Mouse (Mus musculus): ENCODE data around the gene Pcdh9.

Gene Pcdh9

GRCm38 (mm10) chr14:93380757-93381156 is 509.7 kb downstream of the Pcdh9 start:
- no peak for DNase-seq (ENCODE audit: low spot score)

DNA sequence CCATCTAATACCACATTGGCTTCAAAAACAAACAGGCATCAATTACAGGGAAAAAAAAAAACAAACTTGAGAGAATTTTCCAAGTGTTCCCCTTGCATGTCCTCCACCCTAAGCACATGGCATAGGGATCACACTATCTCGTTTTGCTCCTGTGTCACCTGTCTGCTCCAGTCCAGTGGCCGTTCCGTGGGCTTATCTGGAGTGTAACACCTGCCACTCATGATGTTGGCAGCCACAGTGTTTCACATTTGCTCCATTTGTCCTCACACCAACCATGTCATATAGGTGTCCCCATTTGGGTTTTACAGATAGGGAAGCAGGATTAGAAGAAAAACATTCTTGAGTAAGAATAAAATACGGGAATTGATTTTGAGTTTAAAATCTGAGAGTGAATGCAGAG is 514.3 kb downstream of the Pcdh9 start:
- DNase-seq (ENCODE audit: low spot score) = no peak

GRCm38 (mm10) chr14:93374181-93374580 is 516.3 kb downstream of the Pcdh9 start:
- no peak for DNase-seq (ENCODE audit: low spot score)

- DNase-seq (ENCODE audit: low spot score) = no peak
These were observed 536.3 kb downstream of the Pcdh9 start for GRCm38 (mm10) chr14:93354150-93354549.

DNA sequence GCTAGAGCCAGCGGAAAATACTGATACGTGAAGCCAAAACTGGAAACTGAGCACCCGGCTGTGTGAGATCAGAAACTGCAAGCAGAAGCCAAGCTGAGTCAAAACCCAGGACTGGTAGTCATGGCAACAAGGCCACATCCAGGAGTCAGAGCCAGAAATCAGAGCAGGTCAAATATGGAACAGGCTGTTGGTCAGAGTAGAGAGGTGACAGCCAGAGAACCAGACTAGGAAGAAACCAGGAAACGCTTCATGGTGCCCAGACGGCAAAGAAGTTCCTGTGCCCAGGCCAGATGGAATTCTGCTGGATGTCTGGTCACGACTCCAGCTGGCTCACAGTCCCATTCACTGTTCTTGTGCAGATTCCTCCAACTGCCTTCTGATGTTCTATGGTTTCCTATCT is 539.6 kb downstream of the Pcdh9 start:
- DNase-seq (ENCODE audit: low spot score) = peak; percentile 41

GRCm38 (mm10) chr14:93349166-93349565 is 541.3 kb downstream of the Pcdh9 start:
- DNase-seq (ENCODE audit: low spot score) = no peak

DNA sequence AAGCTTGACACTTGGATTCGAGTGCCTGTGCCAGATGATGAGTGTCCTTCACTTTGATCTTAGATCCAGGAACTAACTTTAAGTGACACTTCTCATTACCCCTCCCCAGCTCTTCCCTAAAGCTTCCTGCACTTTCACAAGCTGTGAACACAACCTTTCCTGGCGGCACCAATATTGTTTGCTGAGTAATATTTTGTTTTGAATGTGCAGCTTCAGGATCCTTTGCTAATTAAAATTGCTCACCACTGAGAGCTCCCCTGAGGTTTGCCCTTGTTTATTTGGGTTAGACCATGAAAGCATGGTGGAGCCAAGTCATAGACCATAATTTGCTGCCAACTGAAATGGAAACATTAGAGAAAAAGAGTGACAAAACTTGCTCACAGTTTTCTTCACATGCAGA is 543.4 kb downstream of the Pcdh9 start:
- DNase-seq (ENCODE audit: low spot score) = no peak

- DNase-seq (ENCODE audit: low spot score) = no peak
These were observed 547.7 kb downstream of the Pcdh9 start for GRCm38 (mm10) chr14:93342781-93343180.

GRCm38 (mm10) chr14:93341390-93341789 is 549.1 kb downstream of the Pcdh9 start:
- no peak for DNase-seq (ENCODE audit: low spot score)

DNA sequence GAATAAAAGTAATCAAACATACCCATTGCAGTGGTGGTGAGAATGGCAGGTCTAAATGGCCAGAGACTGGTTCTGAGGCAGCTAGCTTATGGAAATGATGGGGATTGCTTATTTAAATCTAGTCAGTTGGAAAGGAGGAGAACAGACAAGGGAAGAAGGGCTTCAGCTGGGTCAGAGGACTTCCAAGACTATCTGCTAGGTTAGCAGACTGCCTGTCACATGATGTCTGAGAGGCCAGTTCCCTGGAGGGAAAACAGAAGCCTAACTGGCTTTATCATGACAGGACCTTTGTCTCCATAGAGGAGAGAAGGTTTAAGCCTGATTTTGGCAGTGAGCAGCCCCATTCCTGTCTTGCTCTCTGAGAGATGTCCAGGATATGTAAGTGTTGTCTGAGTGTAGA is 561.2 kb downstream of the Pcdh9 start:
- DNase-seq (ENCODE audit: low spot score) = no peak

DNA sequence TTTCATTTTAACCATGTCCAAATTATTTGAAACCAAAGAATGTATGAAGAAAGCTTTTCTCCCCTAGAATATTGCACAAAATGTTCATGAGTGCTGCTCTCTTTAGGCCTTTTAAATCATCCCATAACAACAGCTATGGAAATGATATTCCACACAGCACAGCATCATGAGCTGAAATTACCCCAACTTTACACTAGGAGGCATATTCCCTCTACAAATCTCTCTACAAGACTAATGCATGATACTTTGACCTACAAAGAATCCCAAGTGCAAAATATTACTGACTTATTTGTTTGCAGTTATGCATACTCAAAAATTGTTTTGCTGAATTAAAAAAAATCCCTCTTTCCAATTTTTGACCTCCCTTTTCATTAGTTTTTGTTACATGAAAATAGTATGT is 573.1 kb downstream of the Pcdh9 start:
- peak; percentile 10 for DNase-seq (ENCODE audit: low spot score)

DNA sequence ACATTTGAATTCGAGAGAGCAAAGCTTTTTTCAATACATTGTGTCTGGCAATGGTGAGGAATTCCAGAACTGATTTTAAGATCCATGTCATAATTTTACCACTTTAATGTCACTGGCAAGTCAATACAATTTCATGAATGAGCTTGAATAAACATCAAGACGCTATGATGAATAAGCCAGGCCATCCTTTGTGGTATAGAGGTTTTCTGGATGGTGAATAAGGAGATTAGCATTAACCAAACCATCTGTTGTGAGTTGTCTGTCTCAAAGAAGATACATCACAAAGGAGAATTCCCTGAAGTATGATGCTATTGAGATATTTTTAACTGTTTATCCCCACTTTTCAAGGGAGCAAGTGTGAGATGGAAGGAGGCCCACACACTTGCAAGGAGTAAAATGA is 602.1 kb downstream of the Pcdh9 start:
- DNase-seq (ENCODE audit: low spot score) = no peak

DNA sequence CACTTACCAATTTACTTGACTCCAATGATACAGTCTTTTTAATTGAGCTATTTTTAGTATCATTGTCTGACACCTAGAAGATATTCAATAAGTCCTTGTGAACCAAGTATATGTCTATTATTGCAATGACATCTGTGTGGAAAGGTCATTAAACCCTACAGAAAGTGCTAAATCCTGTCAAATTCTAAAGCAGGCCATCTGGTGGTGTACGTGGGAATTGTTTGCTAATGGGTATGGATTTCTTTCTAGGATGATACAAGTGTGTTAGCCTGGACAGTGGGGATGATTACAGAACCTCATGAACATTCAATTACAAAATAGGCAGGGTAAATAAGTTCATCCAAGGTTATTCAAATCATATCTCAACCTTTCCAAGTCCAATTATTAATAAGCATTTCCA is 602.8 kb downstream of the Pcdh9 start:
- DNase-seq (ENCODE audit: low spot score) = no peak

DNA sequence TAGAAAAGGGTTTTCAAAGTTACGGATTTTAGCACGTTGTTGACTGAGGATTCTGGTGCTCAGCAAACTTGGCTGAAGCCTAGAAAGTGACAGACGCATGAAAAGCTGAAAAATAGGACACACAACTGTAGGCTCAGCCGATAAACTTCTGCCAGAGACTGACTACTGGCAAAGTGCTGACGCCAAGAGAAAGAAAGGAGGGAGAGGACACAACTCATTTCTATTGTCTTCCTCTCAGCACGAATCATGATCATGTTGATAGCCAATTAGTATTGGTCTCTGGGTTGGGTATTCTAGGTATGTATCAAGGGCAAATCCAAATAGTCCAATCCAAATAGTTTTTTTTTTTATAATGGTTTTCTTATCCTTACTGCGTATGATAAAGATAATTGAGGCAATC is 605.3 kb downstream of the Pcdh9 start:
- no peak for DNase-seq (ENCODE audit: low spot score)

DNA sequence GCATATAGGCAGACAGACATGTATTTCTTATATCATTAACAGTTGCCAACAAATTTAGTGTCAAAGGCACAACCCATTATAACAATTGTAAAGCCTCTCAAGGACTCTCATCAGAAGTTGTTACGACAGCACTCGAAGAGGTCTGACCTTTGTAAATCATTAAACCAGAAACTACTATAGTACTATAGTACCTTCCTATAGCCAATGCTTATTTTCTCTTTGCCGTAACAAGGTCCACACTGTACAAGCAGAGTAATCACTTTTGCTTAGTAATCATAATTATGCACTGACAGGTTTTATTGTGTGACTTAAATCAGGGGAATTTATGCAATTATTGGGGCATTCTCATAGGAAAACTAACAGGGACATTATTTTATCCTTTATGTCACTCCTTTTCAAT is 606.5 kb downstream of the Pcdh9 start:
- DNase-seq (ENCODE audit: low spot score) = no peak

DNA sequence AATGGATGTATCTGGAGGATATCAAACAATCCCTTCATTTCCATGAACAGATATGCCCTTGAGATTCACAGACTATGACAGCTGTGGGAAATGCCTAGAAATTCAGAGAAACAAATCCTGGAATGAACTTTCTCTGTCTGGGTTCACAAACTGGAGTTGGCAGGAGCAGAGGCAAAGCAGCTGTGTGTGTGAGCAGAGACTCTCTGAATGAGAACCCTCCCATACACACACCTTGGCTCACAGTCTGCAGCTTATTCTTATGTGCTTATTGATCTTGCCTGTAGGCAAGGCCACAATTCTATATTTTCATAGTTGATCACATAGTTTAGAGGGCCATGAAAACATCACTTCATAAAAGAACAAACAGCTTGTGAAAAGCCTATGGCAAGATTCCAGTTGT is 614.8 kb downstream of the Pcdh9 start:
- no peak for DNase-seq (ENCODE audit: low spot score)

DNA sequence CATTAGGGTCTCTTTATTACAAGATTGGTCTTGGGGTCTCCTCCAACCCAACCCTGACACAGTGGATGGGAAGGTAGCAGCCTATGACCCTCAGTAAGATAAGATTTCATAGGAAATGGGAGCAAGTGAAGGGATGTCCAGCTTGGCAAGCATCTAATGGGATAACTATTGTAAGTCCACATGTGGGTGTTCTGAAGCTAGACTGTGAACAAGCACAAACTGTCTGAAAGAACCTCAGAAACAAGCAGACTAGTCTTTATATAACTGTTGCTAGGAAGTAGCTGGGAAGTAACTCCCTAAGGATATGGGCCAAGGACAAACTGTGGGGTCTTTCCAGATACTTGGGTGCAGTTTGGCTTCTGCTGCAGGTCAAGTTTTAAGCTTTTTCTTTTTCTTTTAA is 615.7 kb downstream of the Pcdh9 start:
- no peak for DNase-seq (ENCODE audit: low spot score)

DNA sequence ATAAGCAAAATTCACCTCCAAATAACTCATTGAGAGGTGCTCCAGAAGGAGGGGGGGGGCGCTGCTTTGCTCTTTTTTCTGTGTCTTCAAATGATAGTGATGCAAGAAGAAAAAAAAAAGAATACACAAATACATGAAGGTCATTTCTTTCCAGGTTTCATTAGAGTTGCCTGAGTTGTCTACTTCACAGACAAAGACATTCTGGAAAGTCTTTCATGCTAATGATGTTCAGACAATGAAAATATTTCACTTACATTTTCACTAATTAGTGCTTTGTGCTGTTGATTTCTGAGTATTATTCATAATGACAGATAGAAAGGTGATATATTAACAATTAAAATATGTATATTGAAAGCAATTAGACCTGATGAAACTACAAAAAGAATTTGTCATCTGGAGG is 637.1 kb downstream of the Pcdh9 start:
- no peak for DNase-seq (ENCODE audit: low spot score)

GRCm38 (mm10) chr14:93240263-93240662 is 650.2 kb downstream of the Pcdh9 start:
- no peak for DNase-seq (ENCODE audit: low spot score)

DNA sequence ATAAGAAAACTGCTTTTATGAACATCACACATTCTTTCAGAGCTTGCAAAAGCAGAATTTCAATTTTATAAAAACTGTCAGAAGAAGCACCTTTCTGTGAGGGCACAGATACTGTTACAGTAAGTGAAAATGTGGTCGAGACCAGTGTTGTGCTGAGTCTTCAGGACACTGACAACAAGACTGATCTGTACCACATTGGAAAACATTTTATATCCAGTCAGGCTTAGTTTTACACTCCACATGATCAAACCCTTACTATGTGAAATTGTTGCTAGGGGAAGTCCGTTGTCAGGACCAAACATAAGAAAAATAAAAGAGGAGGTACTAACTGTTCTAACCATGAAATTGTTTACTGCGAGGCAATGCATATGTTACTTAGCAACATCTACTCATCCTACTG is 656.1 kb downstream of the Pcdh9 start:
- no peak for DNase-seq (ENCODE audit: low spot score)

GRCm38 (mm10) chr14:93233599-93233998 is 656.9 kb downstream of the Pcdh9 start:
- DNase-seq (ENCODE audit: low spot score) = no peak

DNA sequence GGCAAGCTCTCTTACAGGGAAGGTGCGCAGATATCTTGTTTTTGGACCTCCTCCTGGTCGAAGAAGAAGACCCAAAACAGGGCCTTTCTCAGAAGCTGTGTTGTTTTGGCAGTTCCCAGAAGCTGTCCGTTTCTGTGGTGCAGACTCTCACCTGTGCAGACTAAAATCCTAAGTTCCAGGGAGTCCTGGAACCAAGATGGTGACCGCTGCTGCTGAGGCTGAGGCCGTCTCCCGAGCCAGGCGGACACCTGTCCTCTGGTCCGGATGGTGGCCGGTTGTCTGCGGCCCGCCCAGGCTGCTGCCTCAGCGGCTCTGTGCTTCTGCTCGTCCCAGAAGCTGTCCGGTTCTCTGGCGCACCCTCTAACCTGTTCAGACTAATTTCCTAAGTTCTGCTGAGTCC is 675.6 kb downstream of the Pcdh9 start:
- peak; percentile 83 for DNase-seq (ENCODE audit: low spot score)

DNA sequence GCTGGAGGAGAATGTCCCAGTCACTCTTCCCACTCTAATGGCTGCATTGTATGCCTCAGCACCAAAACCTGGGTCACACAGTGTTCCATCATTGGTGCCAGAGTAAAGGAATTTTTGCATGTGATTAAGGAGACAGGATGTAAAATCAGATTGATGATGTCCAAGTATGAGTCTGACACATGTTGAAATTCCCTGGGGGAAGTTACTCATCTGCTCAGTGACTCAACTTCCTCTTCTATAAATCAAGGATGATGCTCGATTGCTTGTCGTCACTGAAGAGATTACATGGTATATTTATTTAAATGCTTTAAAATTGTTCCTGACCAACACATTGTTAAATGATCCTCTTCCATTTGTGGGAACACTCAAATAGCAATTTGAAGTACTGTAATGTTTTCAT is 690.7 kb downstream of the Pcdh9 start:
- DNase-seq (ENCODE audit: low spot score) = no peak

DNA sequence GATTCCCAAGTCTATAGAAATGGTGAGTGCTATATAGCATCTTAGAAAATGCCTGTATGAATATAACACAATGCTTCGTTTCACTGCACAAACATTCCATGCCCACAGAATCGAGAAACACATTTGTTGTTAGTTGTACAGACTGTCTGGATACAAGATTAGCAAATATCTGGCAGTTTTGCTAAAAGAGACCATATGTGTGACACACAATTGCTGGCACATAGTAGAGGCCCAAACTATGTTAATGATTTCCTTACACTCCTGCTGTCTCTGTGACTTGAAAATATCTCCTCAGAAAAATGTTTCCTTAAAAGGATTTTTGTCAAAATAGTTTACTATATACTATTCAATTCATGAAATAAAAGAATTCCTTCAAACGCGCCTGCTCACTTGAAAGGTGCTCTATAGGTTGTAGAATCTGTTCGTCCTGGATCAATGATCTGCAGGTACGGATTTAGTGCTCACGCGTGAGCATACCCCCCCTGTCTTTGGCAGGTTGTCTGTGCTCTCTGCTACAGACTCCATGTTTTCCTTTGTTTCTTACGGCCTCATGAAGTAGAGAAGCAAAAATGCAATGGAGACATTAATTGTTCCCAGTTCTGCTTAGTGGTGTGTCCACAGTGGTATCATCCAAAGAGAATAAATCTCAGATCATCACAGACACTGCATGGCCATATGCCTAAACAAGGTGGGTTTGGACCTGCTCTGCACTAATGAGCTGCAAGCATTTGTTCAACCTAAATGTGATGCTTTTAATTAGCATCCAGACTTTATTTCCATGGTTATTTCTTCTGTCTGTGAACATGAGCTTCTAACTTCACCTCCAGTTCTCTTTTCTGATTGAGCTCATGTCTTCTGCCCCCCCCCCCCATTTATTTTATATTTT is 707.6 kb downstream of the Pcdh9 start:
- peak; percentile 50 for DNase-seq (ENCODE audit: low spot score)
